Mouse (Mus musculus) lung, postnatal 4 days (tissue): ENCODE data around the gene Tdrd7.

Source experiments
- DNase-seq, 2 experiments: peaks; one replicate each; pipeline ENCODE4 v3.0.0; 2021

Gene Tdrd7

GRCm38 (mm10) chr4:45964771-45965439, at the start of gene Tdrd7:
TSS of gene Tdrd7 (plus strand) at chr4:45965334.
- peak; percentile 48 to 58 for DNase-seq

DNA sequence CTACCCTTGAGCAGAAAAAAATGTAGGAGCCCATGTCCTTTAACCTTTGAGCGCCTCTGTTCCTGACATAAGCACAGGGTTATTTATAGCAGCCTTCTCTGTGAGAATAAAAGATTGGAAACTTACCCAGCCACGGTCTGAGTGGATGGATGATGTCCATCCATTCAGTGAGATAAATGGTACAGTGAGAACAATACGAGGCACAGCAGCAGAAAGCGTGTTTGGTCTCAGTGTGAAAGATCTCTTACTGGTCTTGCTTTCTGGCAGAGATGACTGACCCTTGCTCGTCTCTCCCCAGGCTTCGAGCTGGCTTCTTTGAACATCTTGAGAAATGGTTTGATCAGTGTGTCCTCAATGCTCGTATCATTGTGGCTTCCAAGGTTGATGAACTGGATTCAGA, 48.0 kb upstream of the Tdrd7 start:
- no peak for DNase-seq

DNA sequence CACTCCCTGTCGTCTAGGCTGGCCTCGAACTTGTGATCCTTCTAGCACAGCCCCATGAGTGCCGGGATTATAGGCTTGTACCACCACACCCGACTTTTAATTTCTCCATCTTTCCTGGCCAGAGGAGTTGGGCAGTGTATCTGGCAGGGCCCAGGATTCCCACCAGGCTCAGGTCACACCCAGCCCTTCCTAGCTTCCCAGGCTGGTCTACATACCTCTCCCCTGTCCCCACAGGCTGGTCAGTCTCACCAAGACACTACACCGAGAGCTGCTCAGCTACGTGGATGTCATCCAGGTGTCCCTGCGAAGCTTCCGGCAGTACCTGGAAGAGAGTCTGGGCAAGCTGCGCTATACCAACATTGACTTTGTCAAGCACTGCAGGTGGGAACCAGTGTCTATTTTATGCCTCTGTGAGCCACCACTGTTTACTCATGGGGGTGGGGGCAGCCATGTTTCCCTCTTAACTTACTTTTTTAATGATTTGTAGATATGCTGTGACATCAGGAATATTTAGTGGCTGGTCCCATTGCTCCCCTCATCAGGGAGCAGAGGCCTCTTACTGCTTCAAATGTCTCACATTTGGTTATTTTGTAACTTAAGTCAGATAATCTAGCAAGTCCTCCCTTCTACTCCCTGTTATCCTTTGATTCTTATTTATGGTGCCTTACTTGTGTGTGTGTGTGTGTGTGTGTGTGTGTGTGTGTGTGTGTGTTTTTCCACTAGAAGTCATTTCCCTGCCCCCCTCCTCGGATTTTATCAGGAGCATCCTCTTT, 43.3 kb upstream of the Tdrd7 start:
- no peak for DNase-seq

GRCm38 (mm10) chr4:45924011-45924410, 41.1 kb upstream of the Tdrd7 start:
- DNase-seq, result no peak

DNA sequence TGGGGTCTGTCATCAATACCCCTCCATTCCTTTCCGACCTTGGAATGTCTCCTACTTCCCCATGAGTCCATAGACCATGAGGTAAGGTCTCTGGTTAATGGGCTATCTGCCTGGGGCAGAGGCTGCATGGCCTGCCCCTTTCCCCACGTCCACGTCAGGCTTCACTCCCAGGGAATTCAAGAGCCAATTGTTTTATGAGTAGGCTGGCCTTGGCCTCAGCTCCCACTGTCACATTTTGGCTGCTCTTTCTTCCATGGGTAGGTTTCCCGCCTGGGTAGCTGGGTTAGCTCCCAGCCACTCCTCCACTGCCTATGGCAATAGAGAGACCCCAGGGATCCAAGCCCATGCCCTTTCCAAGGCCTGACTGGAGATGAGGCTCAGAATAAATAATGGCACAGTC, 36.6 kb upstream of the Tdrd7 start:
- DNase-seq, result no peak

- peak; percentile 57 to 78 for DNase-seq
Measured at GRCm38 (mm10) chr4:45941628-45942044, 23.5 kb upstream of the Tdrd7 start.

- peak in 1 of 2 experiments; percentile 10 for DNase-seq
Measured at GRCm38 (mm10) chr4:45947729-45948128, 17.4 kb upstream of the Tdrd7 start.

DNA sequence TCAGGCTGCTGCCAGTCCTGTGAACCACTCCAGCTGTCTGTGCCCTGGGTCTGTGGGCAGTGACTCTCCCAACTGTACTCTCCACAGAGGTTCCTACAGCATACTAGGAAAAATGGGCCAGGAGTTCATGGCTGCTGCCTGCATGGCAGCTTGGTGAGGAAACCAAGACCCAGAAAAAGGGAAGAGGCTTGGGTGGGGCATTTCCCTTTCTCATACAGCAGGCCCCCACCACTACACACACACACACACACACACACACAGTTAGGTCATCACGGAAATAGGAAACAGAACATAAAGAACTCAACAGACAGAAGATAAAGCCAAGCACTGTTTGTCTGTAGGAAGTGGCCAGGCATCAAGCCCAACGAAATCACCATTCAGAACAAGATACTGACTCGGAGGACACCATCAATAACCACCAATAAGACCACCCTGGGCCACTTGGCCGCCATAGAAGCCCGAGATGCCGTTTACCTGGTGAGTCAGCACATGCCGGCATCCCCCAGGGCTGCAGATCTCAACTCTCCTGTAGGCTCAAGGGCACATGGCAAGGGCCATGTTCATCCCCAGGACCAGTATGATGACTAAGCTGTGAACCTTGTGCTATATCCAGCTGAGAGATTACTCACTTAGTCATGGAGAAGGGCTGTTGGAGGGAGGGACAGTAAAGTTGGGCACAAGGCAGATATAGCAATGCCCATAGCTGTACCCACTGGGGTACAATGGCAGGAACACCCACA, 15.9 kb upstream of the Tdrd7 start:
- DNase-seq, result peak; percentile 54 to 62

DNA sequence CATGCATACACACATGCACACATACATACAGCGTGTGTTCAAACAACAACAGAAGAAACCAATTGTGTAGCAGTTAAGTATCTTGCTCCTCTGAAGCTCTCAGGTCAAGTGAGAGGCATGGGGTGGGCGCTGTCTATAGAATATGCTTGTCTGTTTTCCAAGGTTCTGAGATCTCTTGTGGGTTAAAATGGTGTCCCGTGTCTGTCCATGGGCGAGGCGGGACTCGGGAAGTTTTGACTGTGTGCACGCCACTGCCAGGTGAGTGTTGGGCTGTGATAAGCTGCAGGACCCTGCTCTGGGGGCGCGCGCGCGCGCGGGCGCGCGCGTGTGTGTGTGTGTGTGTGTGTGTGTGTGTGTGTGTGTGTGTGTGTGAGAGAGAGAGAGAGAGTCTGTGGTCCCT, 13.3 kb upstream of the Tdrd7 start:
- no peak for DNase-seq

- DNase-seq, result peak in 1 of 2 experiments; percentile 10
Measured at GRCm38 (mm10) chr4:45953025-45953919, 11.9 kb upstream of the Tdrd7 start.

DNA sequence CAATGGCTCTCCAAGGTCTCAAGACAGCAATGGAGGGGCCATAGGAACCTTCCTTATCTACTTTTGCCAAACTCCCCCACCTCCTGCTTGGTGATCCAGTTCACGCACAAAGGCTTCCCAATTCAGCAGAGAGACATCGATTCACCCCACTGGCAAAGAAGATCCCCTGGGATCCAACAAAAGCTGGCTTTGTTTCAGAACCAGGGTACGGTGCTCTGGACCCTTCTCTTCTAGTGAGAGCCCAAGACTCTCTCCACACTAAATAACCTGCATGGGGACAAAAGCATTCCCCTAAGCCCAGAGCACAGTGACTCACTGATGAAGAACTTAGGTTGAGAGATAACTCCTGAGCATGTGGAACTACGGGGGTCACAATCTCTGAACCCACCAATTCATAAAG, 9.9 kb upstream of the Tdrd7 start:
- DNase-seq, result no peak

DNA sequence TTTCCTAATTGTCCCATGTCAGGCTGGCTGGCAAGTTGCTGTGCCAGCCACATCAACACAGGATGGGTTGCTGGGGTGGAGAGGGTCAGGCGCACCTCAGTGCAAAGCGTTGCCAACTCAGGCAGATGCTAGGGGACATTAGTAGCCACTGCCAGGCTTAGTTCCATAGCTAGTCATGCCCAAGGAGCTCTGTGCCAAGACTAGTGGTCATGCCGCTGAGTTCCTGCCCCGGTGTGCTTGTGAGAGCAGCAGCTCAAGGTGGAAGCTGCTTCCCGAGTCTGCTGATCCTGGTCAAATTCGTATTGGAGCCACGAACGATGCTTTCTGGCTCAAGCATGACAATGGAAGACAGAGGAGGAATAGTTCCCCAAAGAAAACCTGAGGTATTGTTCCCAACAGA, 9.0 kb upstream of the Tdrd7 start:
- DNase-seq, result peak in 1 of 2 experiments; percentile 10

DNA sequence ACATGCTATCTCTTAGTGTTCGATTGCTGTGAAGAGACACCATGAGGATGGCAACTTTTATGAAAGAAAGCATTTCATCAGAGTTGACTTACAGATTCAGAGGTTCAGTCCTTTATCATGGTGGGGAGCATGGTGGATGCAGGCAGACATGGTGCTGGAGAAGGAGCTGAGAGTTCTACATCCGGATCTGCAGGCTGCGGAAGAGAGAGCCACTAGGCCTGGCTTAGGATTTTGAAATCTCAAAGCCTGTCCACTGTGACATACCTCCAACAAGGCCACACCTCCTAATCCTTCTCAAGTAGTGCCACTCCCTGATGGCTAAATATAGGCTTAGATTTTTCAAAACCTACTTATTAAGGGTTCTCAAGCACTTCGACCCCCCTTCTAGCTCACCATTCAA, 8.4 kb upstream of the Tdrd7 start:
- no peak for DNase-seq

- DNase-seq, result peak; percentile 58 to 67
Measured at GRCm38 (mm10) chr4:45965737-45966447, 758 bp downstream of the Tdrd7 start.

DNA sequence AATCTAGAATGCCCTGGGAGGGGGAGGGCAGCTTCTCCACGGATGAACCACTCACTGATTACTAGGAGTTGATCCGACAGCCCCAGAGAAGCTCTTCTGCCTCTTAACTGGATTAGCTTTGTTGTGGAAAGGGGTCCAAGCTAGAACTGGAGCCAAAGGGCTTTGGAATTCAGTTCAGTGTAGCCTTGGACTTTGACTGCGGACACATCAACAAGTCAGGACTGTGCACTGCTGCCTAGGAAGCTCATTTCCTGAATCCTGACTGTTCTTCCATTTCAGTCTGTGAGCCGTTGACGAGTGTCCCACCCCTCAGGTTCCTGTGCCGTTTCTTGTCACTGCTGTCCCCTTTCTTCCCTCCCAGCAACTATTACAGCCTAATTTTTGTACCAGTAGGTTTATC, 1.6 kb downstream of the Tdrd7 start:
- DNase-seq, result no peak

GRCm38 (mm10) chr4:45967479-45968341, 2.6 kb downstream of the Tdrd7 start:
- no peak for DNase-seq

- DNase-seq, result no peak
Measured at GRCm38 (mm10) chr4:45969051-45969450, 3.9 kb downstream of the Tdrd7 start.

- no peak for DNase-seq
Measured at GRCm38 (mm10) chr4:45970048-45970560, 5.0 kb downstream of the Tdrd7 start.

DNA sequence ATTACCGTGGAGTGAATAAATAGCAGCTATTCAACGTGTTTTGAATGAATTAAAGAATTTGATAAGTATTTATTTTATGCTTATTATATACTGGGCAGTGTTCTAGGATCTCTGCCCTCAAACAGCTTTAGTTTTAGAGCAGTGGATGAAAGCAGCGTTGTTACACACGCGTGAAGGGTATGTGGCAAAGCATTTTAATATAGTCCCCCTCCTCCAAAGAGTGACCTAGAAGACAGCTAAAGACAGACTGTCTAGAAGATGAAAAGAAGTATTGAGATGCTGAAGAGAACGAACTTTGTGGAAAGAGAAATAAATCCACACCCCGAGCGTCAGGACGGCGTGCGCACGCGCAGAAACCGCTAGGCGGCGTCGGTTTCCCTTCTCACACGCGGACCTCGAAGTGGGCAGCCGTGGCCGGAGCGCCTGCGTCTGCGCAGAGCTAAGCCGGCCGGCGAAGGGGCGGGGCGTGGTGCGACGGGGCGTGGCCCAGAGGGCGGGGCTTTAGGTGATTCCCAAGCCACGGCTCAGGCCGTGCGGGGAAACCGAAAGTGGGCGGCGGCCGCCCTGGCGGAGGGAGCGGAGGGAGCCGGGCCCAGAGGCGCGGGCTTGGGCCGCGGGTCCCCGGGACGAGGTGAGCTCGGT, 6.8 kb downstream of the Tdrd7 start:
- peak; percentile 98 to 100 for DNase-seq

DNA sequence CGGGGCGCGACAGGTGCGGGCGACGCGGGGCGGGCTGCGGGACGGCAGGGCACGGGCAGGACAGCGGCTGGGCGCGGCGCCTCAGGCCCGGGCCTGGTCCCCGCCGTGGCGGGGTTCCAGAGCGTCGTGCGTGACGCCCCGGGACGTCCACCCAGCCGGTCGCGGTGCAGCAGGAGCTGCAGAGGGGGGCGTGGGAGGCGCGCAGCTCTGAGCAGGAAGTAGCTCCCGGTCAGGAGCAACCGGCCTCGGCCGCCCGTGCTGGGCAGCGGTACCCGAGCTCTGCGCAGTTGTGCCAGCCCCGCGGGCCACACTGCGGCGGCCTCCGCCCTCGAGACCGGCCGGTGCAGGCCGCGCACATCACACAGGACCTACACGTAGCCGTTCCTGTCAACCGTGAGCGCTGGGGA, 7.3 kb downstream of the Tdrd7 start:
- peak in 1 of 2 experiments; percentile 86 for DNase-seq
